ENCODE assay signal across 12 mouse cellular contexts in genomic region chr16:93913881-93914576, GRCm38 (mm10). TPM values are rescaled to one million over a fixed set of nuclear protein-coding genes. Genes with fewer than 3 reads are reported as not detected.
DNase-seq lines count a peak whose midpoint lies in the region; ATAC-seq and TF ChIP-seq lines count a peak whose summit lies in the region.
"Had no signal": no experiment of that assay in that cellular context is flagged by ENCODE, and none has a peak within 500 bp of the region (broad histone marks: within the 10 kb centered on the region; RNA-seq: fewer than 3 reads in every experiment).

No protein-coding gene starts in this region.

- intact Hi-C loops in left cerebral cortex, postnatal 36 days (cut with DNase I): no loop called here
- intact Hi-C loops in gastrocnemius, postnatal 36 days (cut with DNase I): no loop called here

- ATAC-seq in frontal cortex, adult (ENCODE audit: low TSS enrichment): peak; percentile 50; the same call in 1 of the 2 replicates
- peak; percentile 39 for ATAC-seq in common myeloid progenitor, adult 5-6 weeks (replicated peaks; ENCODE audit: low read depth, poor library complexity, severe bottlenecking)
- peak; percentile 57 for ATAC-seq in megakaryocyte progenitor cell, adult 5-6 weeks (replicated peaks; ENCODE audit: poor library complexity)

- H3K4me1 ChIP-seq in CH12.LX (ENCODE audit: control insufficient read depth in 1 of 2, insufficient read depth in 2 of 2): peaks cover 22 to 65% of the 10 kb centered on the region in 2 experiments

- H3K4me2 ChIP-seq in CH12.LX (ENCODE audit: insufficient read depth, low read depth, poor library complexity, severe bottlenecking): peak overlapping the region; percentile 86
- H3K4me2 ChIP-seq: midbrain, embryonic 11.5 days had no signal

- TF ChIP-seq CTCF in CH12.LX (conservative IDR thresholded peaks at IDR 0.05 in 1 of 2, IDR thresholded peaks at IDR 0.05 in 1 of 2; ENCODE audit: low read depth in 2 of 2, low read length in 2 of 2): no peak

- DNase-seq in frontal cortex, postnatal 36 days (ENCODE audit: low spot score in 2 of 2): no peak
- DNase-seq in CH12.LX (ENCODE audit: extremely low read depth): peak; percentile 100
- DNase-seq in left cerebral cortex, postnatal 36 days (ENCODE audit: low spot score in 2 of 2): no peak
- no peak for DNase-seq in kidney, adult 8-10 months
- no peak for DNase-seq in gastrocnemius, postnatal 36 days
- DNase-seq: right cerebral cortex, adult 18-20 months had no signal

- H3K9ac ChIP-seq in CH12.LX (ENCODE audit: insufficient read depth, low read depth): peak overlapping the region; percentile 95

- peak overlapping the region; percentile 57 to 59 (median 57) for H3K4me3 ChIP-seq in CH12.LX (replicated peaks in 1 of 3; ENCODE audit: low read depth in 2 of 3, low read length in 2 of 3, poor library complexity in 1 of 3)
- H3K4me3 ChIP-seq: forebrain, embryonic 10.5 days; hindbrain, embryonic 10.5 days had no signal

- TF ChIP-seq RAD21 in CH12.LX (IDR thresholded peaks at IDR 0.05; ENCODE audit: low read depth, low read length): no peak

- TF ChIP-seq EP300 in CH12.LX (IDR thresholded peaks at IDR 0.05; ENCODE audit: low read length): peak; percentile 75

- no peaks in the 10 kb centered on the region for H3K27me3 ChIP-seq in CH12.LX (replicated peaks)

- TF ChIP-seq POLR2A in CH12.LX (IDR thresholded peaks at IDR 0.05; ENCODE audit: low read depth, low read length): peak; percentile 75

- dilution Hi-C loops in CH12.LX (cut with MboI; ENCODE audit: extremely low pct_ligation_motif_present, extremely low pct_unique_long_range_greater_than_20kb, low sequenced_read_pairs): no loop called here

- H3K79me2 ChIP-seq in CH12.LX (replicated peaks; ENCODE audit: control insufficient read depth, extremely low read depth, insufficient read depth, poor library complexity, severe bottlenecking): no peaks in the 10 kb centered on the region

- H3K9me3 ChIP-seq in CH12.LX (replicated peaks; ENCODE audit: low read length): no peaks in the 10 kb centered on the region
- H3K9me3 ChIP-seq: forebrain, embryonic 10.5 days; hindbrain, embryonic 10.5 days had no signal

- no peaks in the 10 kb centered on the region for H3K36me3 ChIP-seq in CH12.LX (replicated peaks in 1 of 2; ENCODE audit: control insufficient read depth in 1 of 2, insufficient read depth in 1 of 2, low read length in 1 of 2)
- H3K36me3 ChIP-seq: forebrain, embryonic 10.5 days; hindbrain, embryonic 10.5 days had no signal

- peak overlapping the region; percentile 91 for H3K27ac ChIP-seq in CH12.LX (ENCODE audit: insufficient read depth, low read depth)
- H3K27ac ChIP-seq: forebrain, embryonic 10.5 days; hindbrain, embryonic 10.5 days had no signal

- in situ Hi-C loops in CH12.LX (cut with MboI; ENCODE audit: low pct_ligation_motif_present, low pct_unique_long_range_greater_than_20kb, low sequenced_read_pairs): no loop called here

TF ChIP-seq in CH12.LX, 34 proteins besides CTCF, POLR2A, EP300 and RAD21:
- TF ChIP-seq NELFE (IDR thresholded peaks at IDR 0.05; ENCODE audit: low read depth, low read length) (peak; percentile 85), HCFC1 (IDR thresholded peaks at IDR 0.05; ENCODE audit: low read depth, low read length) (peak; percentile 82), ZNF384 (IDR thresholded peaks at IDR 0.05; ENCODE audit: low read depth, low read length) (peak; percentile 35; the same call in 1 of the 2 replicates), MXI1 (IDR thresholded peaks at IDR 0.05; ENCODE audit: low read depth, low read length) (peak; percentile 89), SMC3 (IDR thresholded peaks at IDR 0.05; ENCODE audit: low read depth, low read length) (no peak), IRF4 (IDR thresholded peaks at IDR 0.05; ENCODE audit: low read depth, low read length) (peak; percentile 79), E2F4 (IDR thresholded peaks at IDR 0.05; ENCODE audit: insufficient replicate concordance, low read depth, low read length) (peak; percentile 64; the same call in 1 of the 2 replicates), BHLHE40 (IDR thresholded peaks at IDR 0.05; ENCODE audit: low read depth, low read length) (peak; percentile 98), SIN3A (IDR thresholded peaks at IDR 0.05; ENCODE audit: low read length) (peak; percentile 84), ETS1 (conservative IDR thresholded peaks at IDR 0.05; ENCODE audit: low read depth, low read length) (peak; percentile 99), ELF1 (IDR thresholded peaks at IDR 0.05; ENCODE audit: low read depth, low read length) (peak; percentile 99), GABPA (IDR thresholded peaks at IDR 0.05; ENCODE audit: insufficient replicate concordance, low read depth, low read length) (peak; percentile 69; the same call in 1 of the 2 replicates), USF1 (IDR thresholded peaks at IDR 0.05; ENCODE audit: low read depth, low read length) (peak; percentile 78), CHD1 (IDR thresholded peaks at IDR 0.05; ENCODE audit: low read depth, low read length) (peak; percentile 93; the same call in 1 of the 2 replicates), NRF1 (IDR thresholded peaks at IDR 0.05; ENCODE audit: low read depth, low read length) (peak; percentile 13; the same call in 1 of the 2 replicates), MEF2A (IDR thresholded peaks at IDR 0.05; ENCODE audit: borderline replicate concordance, low read depth, low read length) (peak; percentile 89), TCF12 (IDR thresholded peaks at IDR 0.05; ENCODE audit: low read depth, low read length) (peak; percentile 84), ZMIZ1 (IDR thresholded peaks at IDR 0.05; ENCODE audit: low read depth, low read length) (peak; percentile 87), RCOR1 (conservative IDR thresholded peaks at IDR 0.05; ENCODE audit: low read depth, low read length) (no peak; the same call in 1 of the 2 replicates), JUN (IDR thresholded peaks at IDR 0.05; ENCODE audit: insufficient read depth, low read depth, low read length) (peak; percentile 99), PAX5 (IDR thresholded peaks at IDR 0.05; ENCODE audit: low read length) (no peak), MAZ (IDR thresholded peaks at IDR 0.05; ENCODE audit: low read depth, low read length) (peak; percentile 58; the same call in 1 of the 2 replicates), TBP (conservative IDR thresholded peaks at IDR 0.05; ENCODE audit: low read depth, low read length) (peak; percentile 94), UBTF (IDR thresholded peaks at IDR 0.05; ENCODE audit: low read depth, low read length) (no peak), ZKSCAN1 (IDR thresholded peaks at IDR 0.05; ENCODE audit: borderline replicate concordance, low read depth, low read length) (no peak), KAT2A (IDR thresholded peaks at IDR 0.05; ENCODE audit: insufficient replicate concordance, low read length) (peak; percentile 75; the same call in 1 of the 2 replicates), MYC (IDR thresholded peaks at IDR 0.05; ENCODE audit: low read depth, low read length) (peak; percentile 100), ZC3H11A (IDR thresholded peaks at IDR 0.05; ENCODE audit: low read depth, low read length) (no peak), MAFK (IDR thresholded peaks at IDR 0.05; ENCODE audit: insufficient replicate concordance, low read length) (no peak; the same call in 1 of the 2 replicates), JUND (conservative IDR thresholded peaks at IDR 0.05; ENCODE audit: low read depth, low read length) (peak; percentile 97), POLR2AphosphoS2 (IDR thresholded peaks at IDR 0.05; ENCODE audit: low read depth, low read length) (peak; percentile 75; the same call in 1 of the 2 replicates), MAX (IDR thresholded peaks at IDR 0.05; ENCODE audit: low read length) (peak; percentile 99), USF2 (conservative IDR thresholded peaks at IDR 0.05; ENCODE audit: low read depth, low read length) (peak; percentile 77), CHD2 (IDR thresholded peaks at IDR 0.05; ENCODE audit: low read length) (peak; percentile 81)

RNA-seq across cellular contexts. Expression of gene Chaf1b, which starts 30.3 kb away (rescaled TPM):
- total RNA-seq in CH12.LX (2012; rRNA removed) (46.7 and 58.6 TPM in 2 replicates), CH12.LX (2014; rRNA removed) (74.8 and 76.2 TPM in 2 replicates)
- 82.0 and 84.0 TPM in 2 replicates for polyA plus RNA-seq in CH12.LX (2012; ENCODE audit: insufficient read length, low read depth)
- total RNA-seq in common myeloid progenitor, adult 5-6 weeks (2017): 68.7 and 85.7 TPM in 2 replicates
- 38.3 and 49.3 TPM in 2 replicates for total RNA-seq in megakaryocyte progenitor cell, adult 5-6 weeks (2015)
- total RNA-seq in megakaryocyte progenitor cell, adult 5-6 weeks (2017): 51.5 and 51.6 TPM in 2 replicates
- total RNA-seq in left cerebral cortex, postnatal 36 days (2021): 1 to 10 TPM in 1 of 2 experiments, under 1 TPM in 1; 0.84 to 1.6 TPM
- total RNA-seq in gastrocnemius, postnatal 36 days (2021): under 1 TPM; 0.36 to 0.57 TPM

Comparison
In these comparisons a context has a peak if more than half of its experiments do, and no peak if none do; other contexts are left out.
1. RNA of gene Chaf1b, which starts 30.3 kb away (total RNA-seq): 68.7 to 85.7 TPM in common myeloid progenitor, adult 5-6 weeks, 46.7 to 76.2 TPM in CH12.LX and 38.3 to 51.6 TPM in megakaryocyte progenitor cell, adult 5-6 weeks; 0.84 to 1.6 TPM in left cerebral cortex, postnatal 36 days and 0.36 to 0.57 TPM in gastrocnemius, postnatal 36 days; every median in the first group is over 10 times any median in the second.
2. Peak in every context shown above with its lines, with median percentiles within 50 percentile points of each other: ATAC-seq.